ENCODE assay signal across 9 mouse cellular contexts in genomic region chr2:179200495-179200894, GRCm38 (mm10).
DNase-seq lines count a peak whose midpoint lies in the region; ATAC-seq and TF ChIP-seq lines count a peak whose summit lies in the region.
"Had no signal": no experiment of that assay in that cellular context is flagged by ENCODE, and none has a peak within 500 bp of the region (broad histone marks: within the 10 kb centered on the region; RNA-seq: fewer than 3 reads in every experiment).

No protein-coding gene starts in this region.

- peak; percentile 4 to 22 for DNase-seq in heart, adult 2 months
- no peak for DNase-seq in heart, adult 9 months (ENCODE audit: low spot score in 2 of 2)
- peak; percentile 13 for DNase-seq in ovary, postnatal 10 days (ENCODE audit: low spot score)
- no peak for DNase-seq in ovary, adult 18-20 months (ENCODE audit: low spot score)
- DNase-seq in hindlimb bud, embryonic 11.5 days (ENCODE audit: extremely low spot score, low read depth, low spot score), result peak; percentile 24
- DNase-seq in stomach, postnatal 0 days (ENCODE audit: low spot score), result peak; percentile 69
- no peak for DNase-seq in layer of hippocampus, postnatal 14 days (ENCODE audit: low spot score in 2 of 2)
- no peak for DNase-seq in layer of hippocampus, adult 18-20 months (ENCODE audit: low spot score in 2 of 2)

- 0 out of 2 replicates have a peak, but pooled peaks have one; percentile 42 for ATAC-seq in stomach, postnatal 0 days (ENCODE audit: low FRiP score, low TSS enrichment)

- no peak for TF ChIP-seq CTCF in heart, adult 2 months (IDR thresholded peaks at IDR 0.05)
- no peak for TF ChIP-seq CTCF in stomach, postnatal 0 days (IDR thresholded peaks at IDR 0.05; ENCODE audit: low read depth)

- 7% methylated on average over 6 of the region's 6 CpGs for WGBS in heart, adult 2 months
- 2% methylated on average over 6 of the region's 6 CpGs for WGBS in stomach, postnatal 0 days

- H3K9me3 ChIP-seq in stomach, postnatal 0 days (ENCODE audit: control insufficient read depth, low read length), result no peaks in the 10 kb centered on the region
- H3K9me3 ChIP-seq: embryonic facial prominence, embryonic 13.5 days had no signal

- no peaks in the 10 kb centered on the region for H3K36me3 ChIP-seq in heart, adult 2 months (ENCODE audit: control insufficient read depth, insufficient read depth, low read length)
- H3K36me3 ChIP-seq in stomach, postnatal 0 days (ENCODE audit: control insufficient read depth, insufficient read depth, low read length), result no peaks in the 10 kb centered on the region
- H3K36me3 ChIP-seq: embryonic facial prominence, embryonic 13.5 days had no signal

- intact Hi-C loops in heart, adult 2 months (cut with DNase I), result no loop called here

- H3K9ac ChIP-seq in heart, adult 2 months (ENCODE audit: low read depth, low read length), result no peak overlapping the region
- H3K9ac ChIP-seq in stomach, postnatal 0 days (ENCODE audit: low read length), result no peak overlapping the region
- H3K9ac ChIP-seq: embryonic facial prominence, embryonic 13.5 days had no signal

- no peaks in the 10 kb centered on the region for H3K4me1 ChIP-seq in heart, adult 2 months (ENCODE audit: control insufficient read depth, insufficient read depth, low read length)
- H3K4me1 ChIP-seq in stomach, postnatal 0 days (replicated peaks; ENCODE audit: control insufficient read depth, insufficient read depth), result no peaks in the 10 kb centered on the region
- H3K4me1 ChIP-seq: embryonic facial prominence, embryonic 13.5 days had no signal

- H3K4me2 ChIP-seq in stomach, postnatal 0 days (replicated peaks; ENCODE audit: low read depth), result no peak overlapping the region
- H3K4me2 ChIP-seq: embryonic facial prominence, embryonic 13.5 days had no signal

- H3K79me2 ChIP-seq in heart, adult 2 months (replicated peaks; ENCODE audit: control insufficient read depth, insufficient read depth, low read length), result no peaks in the 10 kb centered on the region

- no peak overlapping the region for H3K27ac ChIP-seq in heart, adult 2 months
- H3K27ac ChIP-seq in stomach, postnatal 0 days (replicated peaks), result no peak overlapping the region
- H3K27ac ChIP-seq: embryonic facial prominence, embryonic 13.5 days had no signal

- no peak for TF ChIP-seq EP300 in heart, adult 2 months (IDR thresholded peaks at IDR 0.05; ENCODE audit: insufficient read depth, low read depth, low read length)
- TF ChIP-seq EP300 in stomach, postnatal 0 days (optimal IDR thresholded peaks at IDR 0.05), result no peak

- TF ChIP-seq POLR2A in heart, adult 2 months (IDR thresholded peaks at IDR 0.05; ENCODE audit: insufficient read depth, low read depth, low read length), result no peak

- H3K4me3 ChIP-seq in heart, adult 2 months, result no peak overlapping the region
- no peak overlapping the region for H3K4me3 ChIP-seq in stomach, postnatal 0 days (ENCODE audit: low read depth, low read length)
- H3K4me3 ChIP-seq: embryonic facial prominence, embryonic 13.5 days had no signal

- H3K27me3 ChIP-seq in heart, adult 2 months (ENCODE audit: control insufficient read depth, insufficient read depth, low read length), result no peaks in the 10 kb centered on the region
- H3K27me3 ChIP-seq in stomach, postnatal 0 days (ENCODE audit: control insufficient read depth, insufficient read depth, low read length), result no peaks in the 10 kb centered on the region
- H3K27me3 ChIP-seq: embryonic facial prominence, embryonic 13.5 days had no signal

Comparison
In these comparisons a context has a peak if more than half of its experiments do, and no peak if none do; other contexts are left out.
1. DNase-seq: peak in heart, adult 2 months (2 of 2), ovary, postnatal 10 days (single experiment), hindlimb bud, embryonic 11.5 days (single experiment) and stomach, postnatal 0 days (single experiment); none in heart, adult 9 months (0 of 2), ovary, adult 18-20 months (single experiment), layer of hippocampus, postnatal 14 days (0 of 2) and layer of hippocampus, adult 18-20 months (0 of 2).